Mouse (Mus musculus) left cerebral cortex, postnatal 14 days (tissue): ENCODE data around the gene Wbp1. TPM values are rescaled to one million over a fixed set of nuclear protein-coding genes. Genes with fewer than 3 reads are reported as not detected.

Source experiments
- DNase-seq, 2 experiments: peaks; one replicate each; pipeline ENCODE4 v3.0.0; 2021 to 2022; ENCODE audit warnings: low spot score in 2 of 2, mixed read lengths in 1 of 2
- intact Hi-C: fragments of 180-260 bp; cut with DNase I; formaldehyde crosslinking; loops from one replicate; pipeline ENCODE4 v1.15.1; 2025
- total RNA-seq, 2 experiments: library from RNA; stranded (reverse); gene quantifications; 2 replicates each; pipeline ENCODE4 v1.2.3; 2021

The Wbp1 gene
- total RNA-seq, 2 experiments from 2014 or later, result 44.2 to 53.8 TPM

GRCm38 (mm10) chr6:83098411-83098810 is 22.9 kb downstream of the Wbp1 start:
- no peak for DNase-seq
- intact Hi-C loops, result no loop called here

GRCm38 (mm10) chr6:83095968-83096367 is 25.4 kb downstream of the Wbp1 start:
- no peak for DNase-seq
- intact Hi-C loops, result no loop called here

- intact Hi-C loops, result no loop called here
- no peak for DNase-seq
These were observed 28.8 kb downstream of the Wbp1 start for GRCm38 (mm10) chr6:83092416-83093127.

- no peak for DNase-seq
- intact Hi-C loops, result no loop called here
These were observed 33.5 kb downstream of the Wbp1 start for GRCm38 (mm10) chr6:83087926-83088260.

- DNase-seq, result no peak
- intact Hi-C loops, result no loop called here
These were observed 34.0 kb downstream of the Wbp1 start for GRCm38 (mm10) chr6:83087205-83087925.

GRCm38 (mm10) chr6:83086121-83087035 is 35.0 kb downstream of the Wbp1 start, which contains the start of gene Lbx2:
Lbx2 (plus strand) TSS chr6:83086367.
- DNase-seq, result no peak
- intact Hi-C loops, result no loop called here

- intact Hi-C loops, result no loop called here
- DNase-seq, result no peak
These were observed 36.9 kb downstream of the Wbp1 start for GRCm38 (mm10) chr6:83084477-83084876.

- intact Hi-C loops, result no loop called here
- DNase-seq, result no peak
These were observed 37.9 kb downstream of the Wbp1 start for GRCm38 (mm10) chr6:83083497-83083896.

- intact Hi-C loops, result no loop called here
- DNase-seq, result no peak
These were observed 41.1 kb downstream of the Wbp1 start for GRCm38 (mm10) chr6:83080210-83080609.

- intact Hi-C loops, result loop anchor here (5.0 kb wide), 1 partner anchor 81 kb away; no protein-coding TSS in a partner anchor
- DNase-seq, result peak; percentile 98 to 99
These were observed 43.0 kb downstream of the Wbp1 start for GRCm38 (mm10) chr6:83078324-83078858.

GRCm38 (mm10) chr6:83077630-83078323 is 43.6 kb downstream of the Wbp1 start, which contains the start of gene Pcgf1:
Pcgf1 (plus strand) TSS chr6:83077869.
- intact Hi-C loops, result loop anchor here (5.0 kb wide), 1 partner anchor 80 kb away; no protein-coding TSS in a partner anchor
- DNase-seq, result peak in 1 of 2 experiments; percentile 35

GRCm38 (mm10) chr6:83074979-83075378 is 46.4 kb downstream of the Wbp1 start:
- intact Hi-C loops, result loop anchor here (5.0 kb wide), 1 partner anchor 78 kb away; no protein-coding TSS in a partner anchor
- DNase-seq, result no peak

GRCm38 (mm10) chr6:83071220-83071619 is 50.1 kb downstream of the Wbp1 start:
- no peak for DNase-seq
- intact Hi-C loops, result no loop called here

GRCm38 (mm10) chr6:83070311-83071219 is 50.8 kb downstream of the Wbp1 start:
- DNase-seq, result no peak
- intact Hi-C loops, result no loop called here

GRCm38 (mm10) chr6:83070247-83070310 is 51.3 kb downstream of the Wbp1 start, which contains the start of gene Tlx2:
Tlx2 (minus strand) TSS chr6:83070293.
- intact Hi-C loops, result no loop called here
- no peak for DNase-seq

GRCm38 (mm10) chr6:83069488-83070246 is 51.7 kb downstream of the Wbp1 start:
- DNase-seq, result no peak
- intact Hi-C loops, result no loop called here
